Mouse (Mus musculus) erythroid progenitor cell, adult 5-6 weeks (primary cell): ENCODE data around the gene Vamp9. TPM values are rescaled to one million over a fixed set of nuclear protein-coding genes. Genes with fewer than 3 reads are reported as not detected.
A peak's percentile ranks its signal among the peaks of the same experiment; 100 is the strongest.

Experiments
- ATAC-seq: replicated peaks from 2 replicates; pipeline ENCODE4 v1.8.0; 2016; ENCODE audit warnings: moderate number of reproducible peaks, mild to moderate bottlenecking, moderate TSS enrichment, inconsistent platforms; ENCODE audit not compliant: poor library complexity, low FRiP score, severe bottlenecking
- total RNA-seq, 2 experiments: library from RNA; stranded (forward) in 1 of 2; stranded (reverse) in 1 of 2; fragments of 150-400 nt in 1 of 2; fragments of 186-747, 209-891 nt in 1 of 2; gene quantifications; 2 replicates each; pipeline versions ENCODE4 v1.2.3 to v1.2.4; 2015 to 2017; ENCODE audit warnings: low replicate concordance in 2 of 2

The Vamp9 gene
- not detected in 2 replicates for total RNA-seq (2015; ENCODE audit: low replicate concordance)
- total RNA-seq (2017; ENCODE audit: low replicate concordance), result not detected in 2 replicates

- peak; percentile 61; the same call in 1 of the 2 replicates for ATAC-seq
These were observed at the start of gene Vamp9 for GRCm38 (mm10) chr5:99906181-99906956. Vamp9 (plus strand) TSS chr5:99906254.

GRCm38 (mm10) chr5:99857106-99857637, 48.9 kb upstream of the Vamp9 start:
- ATAC-seq, result no peak

- no peak for ATAC-seq
These were observed 46.2 kb upstream of the Vamp9 start for GRCm38 (mm10) chr5:99859637-99860433.

GRCm38 (mm10) chr5:99861816-99862215, 44.2 kb upstream of the Vamp9 start:
- ATAC-seq, result no peak

- no peak for ATAC-seq
These were observed 42.2 kb upstream of the Vamp9 start for GRCm38 (mm10) chr5:99863656-99864380.

GRCm38 (mm10) chr5:99865779-99866178, 40.3 kb upstream of the Vamp9 start:
- ATAC-seq, result no peak

- no peak for ATAC-seq
These were observed 37.8 kb upstream of the Vamp9 start for GRCm38 (mm10) chr5:99868286-99868685.

- ATAC-seq, result no peak
These were observed 37.1 kb upstream of the Vamp9 start for GRCm38 (mm10) chr5:99868923-99869322.

GRCm38 (mm10) chr5:99877565-99877964, 28.5 kb upstream of the Vamp9 start:
- no peak for ATAC-seq

- ATAC-seq, result no peak
These were observed 23.6 kb upstream of the Vamp9 start for GRCm38 (mm10) chr5:99882441-99882840.

GRCm38 (mm10) chr5:99884035-99884434, 22.0 kb upstream of the Vamp9 start:
- no peak for ATAC-seq

GRCm38 (mm10) chr5:99887133-99887532, 18.9 kb upstream of the Vamp9 start:
- no peak for ATAC-seq

- no peak for ATAC-seq
These were observed 14.3 kb upstream of the Vamp9 start for GRCm38 (mm10) chr5:99891516-99892441.

GRCm38 (mm10) chr5:99900041-99900440, 6.0 kb upstream of the Vamp9 start:
- ATAC-seq, result no peak

- no peak for ATAC-seq
These were observed 323 bp upstream of the Vamp9 start for GRCm38 (mm10) chr5:99905731-99906130.

- ATAC-seq, result no peak
These were observed 9.4 kb downstream of the Vamp9 start for GRCm38 (mm10) chr5:99915494-99915893.

- ATAC-seq, result no peak
These were observed 16.0 kb downstream of the Vamp9 start for GRCm38 (mm10) chr5:99922033-99922432.

- peak; percentile 72; the same call in 1 of the 2 replicates for ATAC-seq
These were observed 21.9 kb downstream of the Vamp9 start for GRCm38 (mm10) chr5:99927951-99928350.

- no peak for ATAC-seq
These were observed 25.9 kb downstream of the Vamp9 start for GRCm38 (mm10) chr5:99931910-99932309.
